Mouse (Mus musculus) splenic B cell, adult 2 months (primary cell): ENCODE measurements at regions not wholly inside any gene's neighbourhood (a gene's known extent, or its start where the extent isn't known, plus 50 kb on each side); places are given as distances from the start of the nearest gene placed in this dataset.
"Not testable (repeated sequence)": the region's sequence is repeated elsewhere in the genome, so short reads cannot be mapped to it uniquely, and the experiment has no call there.

Experiments used
- DNase-seq: peaks from one replicate; pipeline ENCODE4 v3.0.0-alpha.2; 2011; ENCODE audit warnings: low read depth, low spot score
- H3K27me3 ChIP-seq: 2 replicates; pipeline ENCODE4 v1.6.1; 2012; ENCODE audit warnings: mild to moderate bottlenecking, low read length, moderate library complexity, mixed read lengths; ENCODE audit not compliant: control insufficient read depth, poor library complexity, insufficient read depth, severe bottlenecking
- H3K36me3 ChIP-seq: 2 replicates; pipeline ENCODE4 v1.6.1; 2012; ENCODE audit warnings: mild to moderate bottlenecking, low read length, moderate library complexity, mixed read lengths; ENCODE audit not compliant: control insufficient read depth, poor library complexity, insufficient read depth, severe bottlenecking

GRCm38 (mm10) chr5:129256136-129256535 lies 159.6 kb downstream of the Adgrd1 start:
- DNase-seq, result no peak

GRCm38 (mm10) chr5:129257206-129257605 lies 160.7 kb downstream of the Adgrd1 start:
- Histone ChIP-seq H3K36me3 (no peaks in the 10 kb centered on the region), H3K27me3 (no peaks in the 10 kb centered on the region)
- DNase-seq, result no peak

More at GRCm38 (mm10) chr5:129256136-129256535, 159.6 kb downstream of the Adgrd1 start:
- H3K36me3 ChIP-seq, result no peaks in the 10 kb centered on the region
- no peaks in the 10 kb centered on the region for H3K27me3 ChIP-seq

- H3K36me3 ChIP-seq, result no peaks in the 10 kb centered on the region
- no peaks in the 10 kb centered on the region for H3K27me3 ChIP-seq
- DNase-seq, result no peak
Measured at GRCm38 (mm10) chr5:129260689-129261088, 164.1 kb downstream of the Adgrd1 start.

- Histone ChIP-seq H3K27me3 (no peaks in the 10 kb centered on the region), H3K36me3 (no peaks in the 10 kb centered on the region)
- no peak for DNase-seq
Measured at GRCm38 (mm10) chr5:129263118-129263517, 166.6 kb downstream of the Adgrd1 start.

DNA sequence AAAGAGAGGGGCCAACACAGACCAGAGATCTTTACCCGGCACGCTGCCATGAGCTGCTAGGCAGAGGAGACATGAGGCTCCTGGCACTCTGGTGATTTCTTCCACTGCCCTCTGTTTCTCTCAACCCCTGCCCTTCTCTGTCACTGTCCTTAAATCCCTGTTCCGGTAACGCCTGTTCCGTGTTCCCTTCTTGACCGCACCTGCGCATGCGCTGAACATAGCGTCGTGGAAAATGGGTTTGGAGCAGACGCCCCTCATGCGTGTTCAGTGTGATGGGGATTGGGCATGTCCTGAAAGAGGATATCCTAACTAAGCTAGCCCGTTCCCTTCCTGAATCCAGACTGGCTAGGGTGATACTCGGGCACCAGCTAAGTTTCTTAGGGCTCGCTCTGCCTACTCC lies 167.8 kb downstream of the Adgrd1 start:
- Histone ChIP-seq H3K36me3 (no peaks in the 10 kb centered on the region), H3K27me3 (no peaks in the 10 kb centered on the region)
- DNase-seq, result no peak

- Histone ChIP-seq H3K36me3 (no peaks in the 10 kb centered on the region), H3K27me3 (no peaks in the 10 kb centered on the region)
- DNase-seq, result no peak
Measured at GRCm38 (mm10) chr5:129268456-129268855, 171.9 kb downstream of the Adgrd1 start.

DNA sequence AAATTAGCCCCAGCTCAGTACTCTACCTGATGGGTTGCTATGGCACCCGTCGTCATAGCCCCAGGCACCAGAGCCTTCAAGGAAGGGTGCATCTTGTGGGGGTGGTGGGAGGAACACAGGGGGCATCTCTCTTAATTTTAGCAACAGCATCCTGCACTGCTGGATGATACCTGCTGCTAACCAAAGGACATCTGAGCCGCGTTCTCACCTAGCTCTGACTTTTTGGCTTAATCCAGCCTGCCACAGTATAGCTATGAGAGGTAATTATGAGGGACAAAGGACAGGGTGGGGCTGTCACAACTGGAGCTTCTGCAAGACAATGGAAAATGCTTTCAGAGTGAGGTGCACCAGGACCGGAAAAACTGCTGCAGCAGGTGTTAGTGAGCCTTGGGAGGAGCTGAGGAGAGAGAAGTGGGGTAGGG lies 173.5 kb downstream of the Adgrd1 start:
- Histone ChIP-seq H3K36me3 (no peaks in the 10 kb centered on the region), H3K27me3 (no peaks in the 10 kb centered on the region)
- DNase-seq, result no peak

DNA sequence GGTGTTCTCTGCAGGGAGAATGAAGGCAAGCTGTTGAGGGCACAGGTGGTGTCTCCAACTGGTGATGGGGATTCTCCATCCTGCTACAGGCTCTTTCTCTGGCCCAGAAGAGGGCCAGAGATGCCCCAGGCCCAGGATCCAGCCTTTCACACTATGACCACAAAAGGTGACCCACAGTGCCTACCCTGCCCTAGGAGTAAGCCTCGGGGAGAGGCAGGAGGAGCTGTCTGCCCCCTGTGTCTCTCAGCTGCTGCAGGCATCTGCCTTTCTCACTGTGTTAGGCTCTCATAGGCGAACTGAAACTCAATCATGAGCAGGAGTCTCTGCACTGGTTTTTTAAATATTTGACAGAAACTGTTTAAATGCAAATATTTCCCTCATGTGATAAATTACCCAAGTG lies 184.9 kb downstream of the Adgrd1 start:
- no peak for DNase-seq
- H3K27me3 ChIP-seq, result no peaks in the 10 kb centered on the region
- H3K36me3 ChIP-seq, result no peaks in the 10 kb centered on the region

- H3K36me3 ChIP-seq, result no peaks in the 10 kb centered on the region
- DNase-seq, result no peak
- no peaks in the 10 kb centered on the region for H3K27me3 ChIP-seq
Measured at GRCm38 (mm10) chr5:129282133-129282532, 185.6 kb downstream of the Adgrd1 start.

DNA sequence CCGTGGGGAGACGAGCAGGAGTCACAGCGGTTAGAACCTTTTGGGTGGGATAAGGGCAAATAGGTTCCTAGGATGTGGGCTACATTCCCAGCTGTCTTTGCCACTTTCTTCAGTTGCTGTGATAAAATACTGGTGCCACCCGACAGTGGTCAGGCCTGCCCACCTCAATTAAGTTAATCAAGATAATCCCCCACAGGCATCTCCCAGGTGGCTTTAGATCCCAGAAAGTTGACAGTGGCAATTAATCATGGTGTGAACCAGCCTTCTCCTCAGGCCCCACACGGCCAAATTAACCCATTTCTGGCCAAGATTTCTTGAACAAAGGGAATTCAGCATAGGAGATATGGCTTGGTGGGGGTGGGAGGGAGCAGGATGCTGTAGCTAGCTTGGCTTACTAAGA lies 186.3 kb downstream of the Adgrd1 start:
- Histone ChIP-seq H3K36me3 (no peaks in the 10 kb centered on the region), H3K27me3 (no peaks in the 10 kb centered on the region)
- no peak for DNase-seq

DNA sequence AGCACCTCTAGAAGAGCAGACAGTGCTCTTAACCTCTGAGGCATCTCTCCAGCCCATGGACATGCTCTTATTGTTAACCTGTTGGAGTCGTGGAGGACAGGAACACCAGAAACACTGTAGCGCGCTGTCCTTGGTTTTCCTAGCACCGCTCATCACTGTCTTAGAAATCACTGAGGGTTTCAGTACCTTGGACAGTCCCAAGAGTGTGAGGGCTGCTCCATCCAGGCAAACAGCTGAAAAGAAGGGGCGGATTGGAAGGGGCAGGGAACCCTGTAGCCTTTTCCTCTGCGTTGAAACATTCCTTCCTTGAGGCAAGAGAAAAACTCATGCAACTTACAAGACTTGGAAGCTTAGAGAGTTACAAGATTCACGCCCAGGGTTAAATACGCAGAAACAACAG lies 190.9 kb downstream of the Adgrd1 start:
- no peaks in the 10 kb centered on the region for H3K27me3 ChIP-seq
- no peak for DNase-seq
- H3K36me3 ChIP-seq, result no peaks in the 10 kb centered on the region

DNA sequence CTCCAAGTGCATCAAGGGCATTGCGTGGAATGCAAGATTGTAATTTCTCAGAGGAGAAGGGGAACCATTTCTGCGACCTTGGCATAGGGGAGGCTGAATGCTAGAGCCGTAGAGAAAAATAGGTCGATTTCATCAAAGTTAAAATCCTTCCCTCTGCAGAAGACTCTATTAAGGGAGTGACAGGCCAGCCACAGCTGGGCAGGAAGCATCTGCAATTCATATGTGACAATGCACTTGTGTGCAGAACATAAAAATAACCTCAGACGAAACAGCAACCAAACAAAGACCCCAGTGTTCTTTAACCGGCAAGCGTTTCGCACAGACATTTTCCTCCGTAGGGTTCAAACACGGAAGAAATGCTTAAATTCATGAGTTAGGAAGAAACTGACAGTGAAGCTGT lies 196.3 kb downstream of the Adgrd1 start:
- not testable (repeated sequence) for H3K36me3 ChIP-seq, H3K27me3 ChIP-seq, DNase-seq

GRCm38 (mm10) chr5:129294861-129295542 lies 198.5 kb downstream of the Adgrd1 start:
- not testable (repeated sequence) for DNase-seq, H3K36me3 ChIP-seq, H3K27me3 ChIP-seq

- Histone ChIP-seq H3K27me3 (no peaks in the 10 kb centered on the region), H3K36me3 (no peaks in the 10 kb centered on the region)
- no peak for DNase-seq
Measured at GRCm38 (mm10) chr5:129297657-129298349, 201.3 kb downstream of the Adgrd1 start.

DNA sequence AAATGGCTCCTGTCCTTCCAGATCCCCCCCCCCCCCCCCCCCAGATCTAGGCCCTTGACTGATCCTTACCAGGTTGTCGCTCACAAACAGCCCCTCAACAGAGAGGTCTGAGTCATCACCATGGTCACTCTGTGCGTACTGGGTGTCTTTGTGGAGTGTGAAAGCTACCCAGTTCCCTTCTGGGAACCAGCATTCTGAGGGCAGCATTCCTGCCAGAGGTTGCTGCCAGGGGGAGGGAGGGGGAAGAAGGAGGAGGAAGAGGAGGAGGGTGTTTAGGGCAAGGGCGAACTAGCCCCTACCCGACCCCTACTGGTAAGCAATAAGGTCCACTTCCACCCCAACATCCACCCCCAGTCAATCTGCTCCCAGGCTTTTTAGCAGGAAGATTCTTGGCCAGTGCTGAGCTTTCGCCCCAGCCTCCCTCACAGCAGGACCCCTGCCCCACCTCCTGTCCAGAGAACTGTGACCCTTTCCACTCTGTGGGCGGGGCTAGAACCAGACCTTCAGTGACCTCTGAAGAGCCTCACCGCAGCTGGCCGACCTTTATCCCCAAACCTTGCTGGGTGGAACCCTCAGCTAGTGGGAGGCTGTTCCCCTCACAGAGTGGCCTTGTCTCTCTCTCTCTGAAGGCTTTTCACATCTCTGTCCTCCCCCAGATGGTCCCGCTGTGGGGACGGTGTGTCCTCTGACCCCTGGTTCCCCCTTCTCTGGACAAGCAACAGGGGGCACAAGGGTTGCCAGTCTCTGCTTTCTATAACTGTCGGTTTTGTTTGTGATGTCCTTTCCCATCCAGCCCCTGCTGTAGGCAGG lies 202.2 kb upstream of the Sfswap start:
- H3K27me3 ChIP-seq, result no peaks in the 10 kb centered on the region
- DNase-seq, result no peak
- no peaks in the 10 kb centered on the region for H3K36me3 ChIP-seq
